Mouse (Mus musculus) bone marrow macrophage, adult 2 months (primary cell): ENCODE data around the gene Lrba. TPM values are rescaled to one million over a fixed set of nuclear protein-coding genes. Genes with fewer than 3 reads are reported as not detected.

Experiments used
- H3K27ac ChIP-seq: 2 replicates; pipeline ENCODE4 v1.5.1; 2012; ENCODE audit warnings: low read depth, low read length; ENCODE audit not compliant: insufficient read depth
- H3K4me1 ChIP-seq: 2 replicates; pipeline ENCODE4 v1.6.1; 2012; ENCODE audit warnings: low read length; ENCODE audit not compliant: control insufficient read depth, insufficient read depth
- H3K4me3 ChIP-seq: 2 replicates; pipeline ENCODE4 v1.5.1; 2012; ENCODE audit warnings: mild to moderate bottlenecking, low read length, moderate library complexity; ENCODE audit not compliant: insufficient read depth
- CTCF ChIP-seq: IDR thresholded peaks from 2 replicates; pipeline ENCODE4 v1.5.1; 2012; ENCODE audit warnings: low read depth, mild to moderate bottlenecking, low read length, moderate library complexity
- POLR2A ChIP-seq: IDR thresholded peaks from 2 replicates; pipeline ENCODE4 v1.6.1; 2012; ENCODE audit warnings: mild to moderate bottlenecking, low read depth, low read length, borderline replicate concordance
- polyA plus RNA-seq: library from polyadenylated mRNA; stranded (reverse); fragments of >200 nt; gene quantifications from 2 replicates; pipeline ENCODE4 v1.2.4, GENCODE M21; 2012; ENCODE audit not compliant: missing spikeins, insufficient read depth, insufficient read length

Gene Lrba
- polyA plus RNA-seq, 1 experiment, result 5.8 TPM

DNA sequence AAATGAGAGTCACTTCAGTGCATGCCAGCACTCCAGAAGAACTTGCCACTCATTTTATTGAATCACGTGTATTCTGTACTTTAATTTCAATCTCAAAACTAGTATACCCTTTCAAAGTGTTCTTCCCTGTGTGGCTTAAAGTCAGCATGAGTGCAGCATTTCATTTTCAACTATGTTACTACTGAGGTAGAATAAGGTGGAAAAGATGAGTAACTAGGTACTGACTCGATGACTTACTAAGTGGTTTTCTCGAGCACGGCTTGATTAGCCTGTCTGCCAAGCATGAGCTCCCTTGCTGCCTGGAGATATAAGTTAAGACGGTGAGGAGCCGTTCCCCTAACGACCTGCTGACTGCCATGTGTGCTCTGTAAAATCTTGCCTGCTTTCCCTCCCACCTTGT is 469.1 kb downstream of the Lrba start:
- TF ChIP-seq POLR2A, result no peak
- no peak for TF ChIP-seq CTCF
- Histone ChIP-seq H3K4me1 (no peaks in the 10 kb centered on the region), H3K4me3 (no peak overlapping the region), H3K27ac (no peak overlapping the region)

DNA sequence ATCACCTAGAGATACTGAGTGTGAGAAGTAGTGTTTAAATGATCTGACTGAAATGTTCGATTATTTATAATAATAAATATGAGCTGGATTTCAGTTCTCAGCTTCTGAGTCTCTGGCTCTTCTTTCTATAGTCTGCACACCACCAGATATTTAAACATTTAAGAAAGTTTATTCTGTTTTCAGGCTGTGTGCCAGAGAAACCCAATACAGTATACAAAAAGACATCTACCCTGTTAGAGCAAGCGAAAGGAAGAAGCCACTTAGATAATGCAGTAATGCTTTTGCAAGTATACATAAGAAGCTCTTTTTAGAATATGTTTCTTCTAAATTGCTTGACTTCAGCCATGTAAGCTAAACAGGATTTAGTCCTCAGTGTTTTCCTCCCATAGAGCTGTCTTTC is 474.5 kb downstream of the Lrba start:
- Histone ChIP-seq H3K27ac (no peak overlapping the region), H3K4me3 (no peak overlapping the region), H3K4me1 (no peaks in the 10 kb centered on the region)
- TF ChIP-seq POLR2A, result no peak
- TF ChIP-seq CTCF, result no peak

DNA sequence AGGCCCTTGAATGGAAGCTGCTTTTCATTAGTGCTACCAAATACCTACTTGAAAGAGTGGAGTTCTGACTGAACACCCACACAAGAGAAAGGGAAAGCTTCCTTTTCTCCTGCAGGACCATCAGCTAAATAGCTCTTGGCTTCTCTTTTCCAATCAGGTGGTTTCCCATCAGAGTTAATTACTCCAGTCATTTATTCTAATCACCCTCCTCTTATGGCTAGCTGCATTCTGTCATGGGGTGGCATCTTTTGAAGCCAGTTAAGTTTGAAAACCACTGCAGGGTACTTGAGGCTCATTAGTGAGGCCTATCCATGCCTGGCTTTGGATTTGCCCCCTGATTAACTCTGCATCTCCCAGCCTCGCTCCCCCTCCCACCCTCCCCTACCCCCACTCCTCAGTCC is 476.7 kb downstream of the Lrba start:
- 0 out of 2 replicates have a peak, but pooled peaks cover 2% of the 10 kb centered on the region for H3K4me1 ChIP-seq
- TF ChIP-seq CTCF (no peak), POLR2A (no peak)
- no peak overlapping the region for H3K27ac ChIP-seq
- no peak overlapping the region for H3K4me3 ChIP-seq

DNA sequence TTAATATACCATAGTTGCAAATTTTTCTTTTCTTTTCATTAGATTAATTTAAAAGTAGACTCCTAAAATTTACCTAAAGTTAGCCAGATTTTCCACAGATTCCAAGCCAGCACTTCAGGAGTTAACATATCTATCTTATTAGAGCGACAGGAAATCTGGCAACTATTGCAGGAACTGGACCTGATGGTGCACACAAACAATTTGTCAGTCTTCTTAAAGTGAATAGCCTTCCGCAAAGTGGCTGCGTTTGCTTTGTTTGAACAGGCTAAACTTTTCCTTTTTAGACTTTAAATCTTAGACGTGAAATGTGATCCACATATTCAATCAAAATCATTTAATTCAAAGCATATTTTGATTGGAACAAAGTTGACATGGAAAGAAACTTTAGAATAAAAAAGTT is 485.0 kb downstream of the Lrba start:
- no peak for TF ChIP-seq POLR2A
- no peak for TF ChIP-seq CTCF
- H3K4me1 ChIP-seq, result no peaks in the 10 kb centered on the region; the same call in 1 of the 2 replicates
- H3K4me3 ChIP-seq, result no peak overlapping the region
- no peak overlapping the region for H3K27ac ChIP-seq

GRCm38 (mm10) chr3:86711530-86711929 is 487.1 kb downstream of the Lrba start:
- no peak overlapping the region for H3K27ac ChIP-seq
- H3K4me3 ChIP-seq, result no peak overlapping the region
- TF ChIP-seq POLR2A, result no peak
- no peak for TF ChIP-seq CTCF
- no peaks in the 10 kb centered on the region; the same call in 1 of the 2 replicates for H3K4me1 ChIP-seq

GRCm38 (mm10) chr3:86712758-86713157 is 488.3 kb downstream of the Lrba start:
- no peaks in the 10 kb centered on the region; the same call in 1 of the 2 replicates for H3K4me1 ChIP-seq
- TF ChIP-seq CTCF, result no peak
- no peak for TF ChIP-seq POLR2A
- no peak overlapping the region for H3K4me3 ChIP-seq
- H3K27ac ChIP-seq, result no peak overlapping the region

GRCm38 (mm10) chr3:86714446-86714845 is 490.0 kb downstream of the Lrba start:
- no peak overlapping the region for H3K27ac ChIP-seq
- H3K4me3 ChIP-seq, result no peak overlapping the region
- TF ChIP-seq CTCF (no peak), POLR2A (no peak)
- H3K4me1 ChIP-seq, result no peaks in the 10 kb centered on the region; the same call in 1 of the 2 replicates

DNA sequence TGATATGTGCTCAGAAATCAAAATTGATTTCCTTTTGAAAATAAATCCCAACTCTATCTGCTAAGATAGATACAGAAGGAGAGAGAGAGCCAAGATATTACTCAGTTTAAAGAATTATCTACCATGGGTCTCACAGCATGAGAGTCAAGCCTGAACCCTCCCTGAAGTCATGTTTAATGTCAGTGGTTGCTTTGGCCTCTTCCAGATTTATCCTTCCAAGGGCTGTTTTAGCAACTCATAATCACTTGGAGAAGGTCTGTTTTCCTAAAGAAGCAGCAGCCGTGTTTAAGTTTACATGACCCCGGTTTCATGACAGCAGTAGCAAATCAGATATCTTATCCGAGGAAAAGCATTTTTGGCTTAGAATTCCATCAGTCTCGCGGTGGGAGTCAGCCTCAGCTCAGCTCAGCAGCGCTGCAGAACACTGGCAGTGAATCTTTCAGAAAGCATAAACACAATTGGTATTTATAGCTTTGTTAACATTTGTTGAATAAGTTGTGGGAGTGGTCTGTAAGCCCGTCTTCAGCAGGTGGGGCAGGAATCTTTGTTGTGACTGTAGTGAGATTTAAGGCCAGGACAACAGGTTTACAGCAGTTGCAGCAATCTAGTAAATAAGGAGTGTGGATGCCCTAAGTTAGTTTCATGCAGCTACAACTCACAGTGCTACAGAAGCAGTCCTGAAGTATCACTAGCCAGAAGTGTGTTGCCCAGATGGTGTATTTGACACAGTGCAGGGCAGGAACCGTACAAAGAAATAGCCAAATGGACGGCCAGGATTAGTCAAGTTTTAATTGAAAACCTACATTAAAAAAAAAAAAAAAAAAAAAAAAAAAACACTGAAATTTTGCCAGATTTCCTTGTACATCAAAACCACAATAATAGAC is 499.2 kb downstream of the Lrba start:
- no peak overlapping the region for H3K4me3 ChIP-seq
- TF ChIP-seq POLR2A, result no peak
- TF ChIP-seq CTCF, result no peak
- no peaks in the 10 kb centered on the region for H3K4me1 ChIP-seq
- H3K27ac ChIP-seq, result no peak overlapping the region

GRCm38 (mm10) chr3:86725113-86725512 is 500.6 kb downstream of the Lrba start:
- TF ChIP-seq POLR2A (no peak), CTCF (no peak)
- no peak overlapping the region for H3K27ac ChIP-seq
- H3K4me1 ChIP-seq, result no peaks in the 10 kb centered on the region

DNA sequence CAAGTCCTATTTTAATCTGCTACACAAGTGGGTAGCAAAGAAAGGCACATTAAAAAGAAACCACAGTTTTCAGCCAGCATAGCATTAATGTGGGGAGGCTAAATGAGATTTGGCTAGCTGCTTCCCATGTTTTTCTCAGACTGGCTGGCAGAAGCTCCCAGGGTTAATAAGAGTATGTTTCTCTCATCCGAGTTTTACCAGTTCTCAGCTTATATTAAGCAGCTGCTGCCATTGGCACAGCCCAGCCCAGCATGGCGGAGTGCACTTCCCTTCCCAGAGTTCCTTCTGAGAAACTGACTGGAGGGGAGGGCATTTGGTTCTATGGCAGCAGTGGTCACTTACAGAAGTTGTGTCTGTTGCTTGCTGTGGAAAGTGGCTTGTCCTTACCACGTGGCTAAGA is 514.4 kb downstream of the Lrba start:
- TF ChIP-seq POLR2A (no peak), CTCF (no peak)
- no peak overlapping the region for H3K27ac ChIP-seq

More at GRCm38 (mm10) chr3:86725113-86725512, 500.6 kb downstream of the Lrba start:
- H3K4me3 ChIP-seq, result no peak overlapping the region

More for the DNA sequence above, 514.4 kb downstream of the Lrba start:
- Histone ChIP-seq H3K4me1 (peaks cover 19% of the 10 kb centered on the region), H3K4me3 (no peak overlapping the region)
